Mouse (Mus musculus): ENCODE data around the gene Fbxo17. TPM values are rescaled to one million over a fixed set of nuclear protein-coding genes. Genes with fewer than 3 reads are reported as not detected.

The Fbxo17 gene
- polyA plus RNA-seq, 1 experiment from 2014 or later: 10.9 TPM

GRCm38 (mm10) chr7:28676811-28677541 is 39.6 kb upstream of the Fbxo17 start:
- no peak overlapping the region for H3K4me2 ChIP-seq (replicated peaks; ENCODE audit: low read depth, low read length)
- 66% methylated on average over 13 of the region's 13 CpGs for WGBS
- no peak for TF ChIP-seq EP300 (IDR thresholded peaks at IDR 0.05)
- TF ChIP-seq CTCF (IDR thresholded peaks at IDR 0.05): no peak
- no peaks in the 10 kb centered on the region for H3K9me3 ChIP-seq (ENCODE audit: low read length)
- H3K27ac ChIP-seq (ENCODE audit: low read length): no peak overlapping the region
- H3K9ac ChIP-seq (replicated peaks; ENCODE audit: low read depth): no peak overlapping the region
- ATAC-seq (no peak), DNase-seq (ENCODE audit: low spot score) (no peak)
- H3K4me3 ChIP-seq (ENCODE audit: low read depth, low read length): no peak overlapping the region
- no peaks in the 10 kb centered on the region for H3K36me3 ChIP-seq (ENCODE audit: insufficient read depth, low read length)
- H3K4me1 ChIP-seq (ENCODE audit: insufficient read depth, low read depth, low read length): no peaks in the 10 kb centered on the region
- no peaks in the 10 kb centered on the region for H3K27me3 ChIP-seq (replicated peaks; ENCODE audit: insufficient read depth, low read length)

- Histone ChIP-seq H3K4me2 (replicated peaks; ENCODE audit: low read depth, low read length) (no peak overlapping the region), H3K9ac (replicated peaks; ENCODE audit: low read depth) (no peak overlapping the region), H3K27ac (ENCODE audit: low read length) (no peak overlapping the region), H3K36me3 (ENCODE audit: insufficient read depth, low read length) (no peaks in the 10 kb centered on the region), H3K9me3 (ENCODE audit: low read length) (no peaks in the 10 kb centered on the region), H3K4me3 (ENCODE audit: low read depth, low read length) (no peak overlapping the region), H3K27me3 (replicated peaks; ENCODE audit: insufficient read depth, low read length) (no peaks in the 10 kb centered on the region), H3K4me1 (ENCODE audit: insufficient read depth, low read depth, low read length) (no peaks in the 10 kb centered on the region)
- 86% methylated on average over 8 of the region's 8 CpGs for WGBS
- DNase-seq (ENCODE audit: low spot score): no peak
- TF ChIP-seq CTCF (IDR thresholded peaks at IDR 0.05) (no peak), EP300 (IDR thresholded peaks at IDR 0.05) (no peak)
- ATAC-seq: no peak
Measured at GRCm38 (mm10) chr7:28677624-28678023, 39.0 kb upstream of the Fbxo17 start.

DNA sequence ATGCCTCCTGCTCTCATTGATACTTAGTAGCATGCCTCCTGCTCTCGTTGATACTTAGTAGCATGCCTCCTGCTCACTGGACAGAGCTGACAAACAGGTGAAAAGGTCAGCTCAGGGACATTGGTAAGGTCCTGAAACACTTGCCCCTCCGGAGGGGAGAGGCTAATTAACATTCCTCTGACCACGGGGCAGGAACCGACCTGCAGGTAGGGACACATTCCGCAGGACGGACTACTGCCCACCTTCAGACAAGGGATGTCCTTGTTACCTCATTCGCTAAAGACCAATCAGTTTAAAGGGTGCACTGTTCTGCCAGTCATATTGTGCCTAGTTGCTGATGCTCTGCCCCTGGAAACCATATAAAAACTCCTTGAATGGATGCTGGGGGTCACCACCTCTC is 25.5 kb upstream of the Fbxo17 start:
- 55% methylated on average over 7 of the region's 7 CpGs for WGBS
- no peak for TF ChIP-seq EP300 (IDR thresholded peaks at IDR 0.05)
- TF ChIP-seq CTCF (IDR thresholded peaks at IDR 0.05): no peak
- Histone ChIP-seq H3K27me3 (replicated peaks; ENCODE audit: insufficient read depth, low read length) (no peaks in the 10 kb centered on the region), H3K4me3 (ENCODE audit: low read depth, low read length) (no peak overlapping the region), H3K4me2 (replicated peaks; ENCODE audit: low read depth, low read length) (no peak overlapping the region), H3K4me1 (ENCODE audit: insufficient read depth, low read depth, low read length) (no peaks in the 10 kb centered on the region; the same call in 1 of the 2 replicates), H3K36me3 (ENCODE audit: insufficient read depth, low read length) (no peaks in the 10 kb centered on the region), H3K9me3 (ENCODE audit: low read length) (no peaks in the 10 kb centered on the region), H3K9ac (replicated peaks; ENCODE audit: low read depth) (no peak overlapping the region), H3K27ac (ENCODE audit: low read length) (no peak overlapping the region)
- DNase-seq (ENCODE audit: low spot score) (no peak), ATAC-seq (no peak)

GRCm38 (mm10) chr7:28692545-28693320 is 23.9 kb upstream of the Fbxo17 start, which contains the start of gene Fbxo27:
TSS of gene Fbxo27 (plus strand) at chr7:28692849.
- 44% methylated on average over 25 of the region's 30 CpGs for WGBS
- DNase-seq (ENCODE audit: low spot score) (no peak), ATAC-seq (peak; percentile 11; the same call in 1 of the 2 replicates)

DNA sequence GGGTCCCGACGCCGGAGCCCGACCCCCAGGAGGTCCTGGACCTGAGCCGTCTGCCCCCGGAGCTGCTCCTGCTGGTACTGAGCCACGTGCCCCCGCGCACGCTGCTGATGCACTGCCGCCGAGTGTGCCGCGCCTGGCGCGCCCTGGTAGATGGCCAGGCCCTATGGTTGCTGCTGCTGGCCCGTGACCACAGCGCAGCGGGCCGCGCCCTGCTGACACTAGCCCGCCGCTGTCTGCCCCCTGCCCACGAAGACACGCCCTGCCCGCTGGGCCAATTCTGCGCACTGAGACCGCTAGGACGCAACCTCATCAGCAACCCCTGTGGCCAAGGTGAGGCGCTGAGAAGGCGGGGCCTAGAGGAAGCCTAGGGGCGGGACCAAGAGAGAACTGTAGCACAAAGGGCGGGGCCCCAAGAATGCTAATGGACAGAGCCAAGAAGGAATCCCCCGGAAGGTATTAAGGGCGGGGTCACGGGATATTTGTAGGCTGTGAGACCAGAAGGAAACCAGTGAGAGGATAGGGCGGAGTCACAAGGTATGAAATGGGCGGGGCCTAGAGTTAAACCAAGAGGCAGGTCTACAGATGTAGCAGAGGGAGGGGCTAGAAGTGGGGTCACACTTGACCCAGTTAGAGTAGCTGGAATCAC is 23.2 kb upstream of the Fbxo17 start:
- no peaks in the 10 kb centered on the region for H3K27me3 ChIP-seq (replicated peaks; ENCODE audit: insufficient read depth, low read length)
- no peaks in the 10 kb centered on the region for H3K9me3 ChIP-seq (ENCODE audit: low read length)
- H3K4me3 ChIP-seq (ENCODE audit: low read depth, low read length): peak overlapping the region; percentile 43
- H3K9ac ChIP-seq (replicated peaks; ENCODE audit: low read depth): no peak overlapping the region
- WGBS: 2% methylated on average over 30 of the region's 38 CpGs
- DNase-seq (ENCODE audit: low spot score): peak; percentile 95
- ATAC-seq: peak; percentile 94
- H3K36me3 ChIP-seq (ENCODE audit: insufficient read depth, low read length): no peaks in the 10 kb centered on the region
- H3K27ac ChIP-seq (ENCODE audit: low read length): no peak overlapping the region
- no peaks in the 10 kb centered on the region; the same call in 1 of the 2 replicates for H3K4me1 ChIP-seq (ENCODE audit: insufficient read depth, low read depth, low read length)
- H3K4me2 ChIP-seq (replicated peaks; ENCODE audit: low read depth, low read length): peak overlapping the region; percentile 74
- TF ChIP-seq EP300 (IDR thresholded peaks at IDR 0.05) (no peak), CTCF (IDR thresholded peaks at IDR 0.05) (peak; percentile 28; the same call in 1 of the 2 replicates)

More at GRCm38 (mm10) chr7:28692545-28693320, 23.9 kb upstream of the Fbxo17 start, which contains the start of gene Fbxo27:
- H3K4me1 ChIP-seq (ENCODE audit: insufficient read depth, low read depth, low read length): no peaks in the 10 kb centered on the region; the same call in 1 of the 2 replicates
- peak within 1 kb of the TSS; percentile 43 for H3K4me3 ChIP-seq (ENCODE audit: low read depth, low read length)
- peak within 1 kb of the TSS; percentile 74 for H3K4me2 ChIP-seq (replicated peaks; ENCODE audit: low read depth, low read length)
- H3K27me3 ChIP-seq (replicated peaks; ENCODE audit: insufficient read depth, low read length): no peaks in the 10 kb centered on the region
- no peak within 1 kb of the TSS for H3K27ac ChIP-seq (ENCODE audit: low read length)
- TF ChIP-seq CTCF (IDR thresholded peaks at IDR 0.05): 0 out of 2 replicates have a peak, but pooled peaks have one; percentile 1
- TF ChIP-seq EP300 (IDR thresholded peaks at IDR 0.05): no peak
- H3K9me3 ChIP-seq (ENCODE audit: low read length): no peaks in the 10 kb centered on the region
- H3K36me3 ChIP-seq (ENCODE audit: insufficient read depth, low read length): no peaks in the 10 kb centered on the region
- no peak within 1 kb of the TSS for H3K9ac ChIP-seq (replicated peaks; ENCODE audit: low read depth)

GRCm38 (mm10) chr7:28694423-28694822 is 22.2 kb upstream of the Fbxo17 start:
- Histone ChIP-seq H3K36me3 (ENCODE audit: insufficient read depth, low read length) (no peaks in the 10 kb centered on the region), H3K9ac (replicated peaks; ENCODE audit: low read depth) (no peak overlapping the region), H3K27me3 (replicated peaks; ENCODE audit: insufficient read depth, low read length) (no peaks in the 10 kb centered on the region), H3K4me2 (replicated peaks; ENCODE audit: low read depth, low read length) (peak overlapping the region; percentile 18), H3K27ac (ENCODE audit: low read length) (no peak overlapping the region), H3K4me1 (ENCODE audit: insufficient read depth, low read depth, low read length) (no peaks in the 10 kb centered on the region; the same call in 1 of the 2 replicates), H3K4me3 (ENCODE audit: low read depth, low read length) (no peak overlapping the region), H3K9me3 (ENCODE audit: low read length) (no peaks in the 10 kb centered on the region)
- no peak for DNase-seq (ENCODE audit: low spot score)
- no peak for ATAC-seq
- TF ChIP-seq EP300 (IDR thresholded peaks at IDR 0.05) (no peak), CTCF (IDR thresholded peaks at IDR 0.05) (no peak)
- 10% methylated on average over 14 of the region's 14 CpGs for WGBS
